Mouse (Mus musculus) hindbrain, embryonic 11.5 days (tissue): ENCODE data around the gene Zfp358. TPM values are rescaled to one million over a fixed set of nuclear protein-coding genes. Genes with fewer than 3 reads are reported as not detected.

Experiments used
- ATAC-seq: fragments of 200-750 bp; cut with Nextera tagmentation; 2 replicates; pipeline ENCODE4 v1.8.0; 2017; ENCODE audit warnings: mild to moderate bottlenecking, moderate TSS enrichment, moderate library complexity; ENCODE audit not compliant: low FRiP score
- DNase-seq: peaks from one replicate; pipeline ENCODE4 v3.0.0-alpha.2; 2015; ENCODE audit warnings: low spot score
- H3K27ac ChIP-seq: fragments of 300-500 bp; sonication (generic); 2 replicates; pipeline ENCODE4 v1.5.1; 2014; ENCODE audit warnings: mild to moderate bottlenecking, low read depth, low read length
- H3K27me3 ChIP-seq: fragments of 300-500 bp; sonication (generic); 2 replicates; pipeline ENCODE4 v1.6.1; 2014; ENCODE audit warnings: mild to moderate bottlenecking, low read length, moderate library complexity, mixed read lengths; ENCODE audit not compliant: control insufficient read depth, insufficient read depth
- H3K36me3 ChIP-seq: fragments of 300-500 bp; sonication (generic); 2 replicates; pipeline ENCODE4 v1.6.1; 2014; ENCODE audit warnings: mild to moderate bottlenecking, low read length, moderate library complexity, mixed read lengths; ENCODE audit not compliant: control insufficient read depth, insufficient read depth
- H3K4me1 ChIP-seq: fragments of 300-500 bp; sonication (generic); replicated peaks from 2 replicates; pipeline ENCODE4 v1.6.1; 2014; ENCODE audit warnings: low read length, mixed read lengths; ENCODE audit not compliant: control insufficient read depth, insufficient read depth
- H3K4me2 ChIP-seq: fragments of 300-500 bp; sonication (generic); replicated peaks from 2 replicates; pipeline ENCODE4 v1.6.1; 2014; ENCODE audit warnings: mild to moderate bottlenecking, low read depth, low read length
- H3K4me3 ChIP-seq: fragments of 300-500 bp; sonication (generic); 2 replicates; pipeline ENCODE4 v1.5.1; 2014; ENCODE audit warnings: low read depth, low read length
- H3K9ac ChIP-seq: fragments of 300-500 bp; sonication (generic); 2 replicates; pipeline ENCODE4 v1.6.1; 2014; ENCODE audit warnings: low read depth, low read length
- H3K9me3 ChIP-seq: fragments of 300-500 bp; sonication (generic); 2 replicates; pipeline ENCODE4 v1.6.1; 2016; ENCODE audit warnings: low read length; ENCODE audit not compliant: control insufficient read depth
- WGBS: fragments of 180-500 bp; shearing (Covaris S2); extraction: QIAGEN DNeasy Blood & Tissue Kit; methylation state at CpG from one replicate; pipeline ENCODE4 v1.1.7; 2014; 5-methylcytosine and 5-hydroxymethylcytosine counted together
- polyA plus RNA-seq: library from polyadenylated mRNA; unstranded; fragments of >200 nt; fragmentation: Nextera tagmentation; extraction: Ambion mirVana; gene quantifications from 2 replicates; pipeline ENCODE4 v1.2.1, GENCODE M21; 2014

Zfp358 gene
- 31.2 and 39.3 TPM in 2 replicates for polyA plus RNA-seq

- peak within 1 kb of the TSS; percentile 81 for H3K27ac ChIP-seq
- peaks cover 2% of the 10 kb centered on the region; the same call in 1 of the 2 replicates for H3K9me3 ChIP-seq
- under 1% methylated on average over 39 of the region's 64 CpGs for WGBS
- no peaks in the 10 kb centered on the region for H3K27me3 ChIP-seq
- peak within 1 kb of the TSS; percentile 91 for H3K4me3 ChIP-seq
- H3K4me2 ChIP-seq: peak within 1 kb of the TSS; percentile 68
- DNase-seq (peak; percentile 89), ATAC-seq (peak; percentile 94)
- peak within 1 kb of the TSS; percentile 98 for H3K9ac ChIP-seq
- peaks cover 21% of the 10 kb centered on the region for H3K36me3 ChIP-seq
- H3K4me1 ChIP-seq: no peaks in the 10 kb centered on the region
These were observed at the start of gene Zfp358 for GRCm38 (mm10) chr8:3492901-3493844. Gene Zfp358, plus strand, starts transcription at chr8:3493138.

GRCm38 (mm10) chr8:3449226-3449625, 43.7 kb upstream of the Zfp358 start:
- DNase-seq: no peak
- H3K4me2 ChIP-seq: no peak overlapping the region
- no peaks in the 10 kb centered on the region for H3K9me3 ChIP-seq
- H3K4me3 ChIP-seq: no peak overlapping the region
- H3K27me3 ChIP-seq: no peaks in the 10 kb centered on the region
- ATAC-seq: no peak
- WGBS: 77% methylated on average over 2 of the region's 2 CpGs
- H3K4me1 ChIP-seq: no peaks in the 10 kb centered on the region
- no peak overlapping the region for H3K27ac ChIP-seq
- peaks cover 10% of the 10 kb centered on the region for H3K36me3 ChIP-seq
- no peak overlapping the region for H3K9ac ChIP-seq

- no peak overlapping the region for H3K27ac ChIP-seq
- peaks cover 12% of the 10 kb centered on the region for H3K36me3 ChIP-seq
- DNase-seq (peak; percentile 82), ATAC-seq (peak; percentile 66)
- H3K4me3 ChIP-seq: no peak overlapping the region
- H3K4me1 ChIP-seq: no peaks in the 10 kb centered on the region
- H3K9ac ChIP-seq: no peak overlapping the region
- H3K4me2 ChIP-seq: no peak overlapping the region
- H3K27me3 ChIP-seq: no peaks in the 10 kb centered on the region
- WGBS: 32% methylated on average over 5 of the region's 5 CpGs
- no peaks in the 10 kb centered on the region for H3K9me3 ChIP-seq
These were observed 42.3 kb upstream of the Zfp358 start for GRCm38 (mm10) chr8:3450670-3451069.

GRCm38 (mm10) chr8:3451992-3452391, 40.9 kb upstream of the Zfp358 start:
- Histone ChIP-seq H3K4me1 (no peaks in the 10 kb centered on the region), H3K9me3 (no peaks in the 10 kb centered on the region), H3K27me3 (no peaks in the 10 kb centered on the region), H3K4me2 (no peak overlapping the region), H3K9ac (no peak overlapping the region), H3K4me3 (no peak overlapping the region), H3K27ac (no peak overlapping the region), H3K36me3 (peaks cover 9% of the 10 kb centered on the region)
- ATAC-seq (no peak), DNase-seq (no peak)
- WGBS: 97% methylated on average over 25 of the region's 25 CpGs

- H3K27ac ChIP-seq: no peak overlapping the region
- DNase-seq: no peak
- H3K4me3 ChIP-seq: no peak overlapping the region
- 87% methylated on average over 2 of the region's 2 CpGs for WGBS
- ATAC-seq: no peak
- H3K27me3 ChIP-seq: no peaks in the 10 kb centered on the region
- no peak overlapping the region for H3K4me2 ChIP-seq
- H3K4me1 ChIP-seq: no peaks in the 10 kb centered on the region
- no peaks in the 10 kb centered on the region for H3K36me3 ChIP-seq
- no peak overlapping the region for H3K9ac ChIP-seq
- no peaks in the 10 kb centered on the region for H3K9me3 ChIP-seq
These were observed 29.7 kb upstream of the Zfp358 start for GRCm38 (mm10) chr8:3463248-3463647.

GRCm38 (mm10) chr8:3464309-3464708, 28.6 kb upstream of the Zfp358 start:
- Histone ChIP-seq H3K27ac (no peak overlapping the region), H3K4me1 (no peaks in the 10 kb centered on the region), H3K9me3 (no peaks in the 10 kb centered on the region), H3K4me3 (no peak overlapping the region), H3K27me3 (no peaks in the 10 kb centered on the region), H3K4me2 (no peak overlapping the region), H3K9ac (no peak overlapping the region), H3K36me3 (no peaks in the 10 kb centered on the region)
- WGBS: 63% methylated on average over 5 of the region's 5 CpGs
- ATAC-seq (no peak), DNase-seq (peak; percentile 61)

- H3K9me3 ChIP-seq: no peaks in the 10 kb centered on the region
- ATAC-seq: peak; percentile 95
- no peaks in the 10 kb centered on the region for H3K27me3 ChIP-seq
- H3K4me1 ChIP-seq: no peaks in the 10 kb centered on the region
- H3K4me2 ChIP-seq: peak within 1 kb of the TSS; percentile 58
- peak within 1 kb of the TSS; percentile 43 for H3K4me3 ChIP-seq
- 8% methylated on average over 32 of the region's 32 CpGs for whole genome bisulfite sequencing
- peak within 1 kb of the TSS; percentile 72 for H3K9ac ChIP-seq
- peak within 1 kb of the TSS; percentile 79 for H3K27ac ChIP-seq
- peak; percentile 100 for DNase-seq
- no peaks in the 10 kb centered on the region for H3K36me3 ChIP-seq
These were observed 25.7 kb upstream of the Zfp358 start, which contains the start of gene Pex11g for GRCm38 (mm10) chr8:3467006-3467885. Gene Pex11g, minus strand, starts transcription at chr8:3467680.

GRCm38 (mm10) chr8:3467886-3468545, 24.9 kb upstream of the Zfp358 start:
- H3K4me3 ChIP-seq: peak overlapping the region; percentile 43
- H3K36me3 ChIP-seq: no peaks in the 10 kb centered on the region
- H3K9ac ChIP-seq: peak overlapping the region; percentile 72
- ATAC-seq (no peak), DNase-seq (peak; percentile 37)
- peak overlapping the region; percentile 58 for H3K4me2 ChIP-seq
- H3K4me1 ChIP-seq: no peaks in the 10 kb centered on the region
- H3K27me3 ChIP-seq: no peaks in the 10 kb centered on the region
- H3K27ac ChIP-seq: peak overlapping the region; percentile 79
- no peaks in the 10 kb centered on the region for H3K9me3 ChIP-seq
- WGBS: 53% methylated on average over 9 of the region's 9 CpGs
